Mouse (Mus musculus): ENCODE measurements around the gene Asb18. TPM values are rescaled to one million over a fixed set of nuclear protein-coding genes. Genes with fewer than 3 reads are reported as not detected.

Gene Asb18
- not detected in 2 replicates for polyA plus RNA-seq (2014; fragmentation: Nextera tagmentation; extraction: Ambion mirVana)

DNA sequence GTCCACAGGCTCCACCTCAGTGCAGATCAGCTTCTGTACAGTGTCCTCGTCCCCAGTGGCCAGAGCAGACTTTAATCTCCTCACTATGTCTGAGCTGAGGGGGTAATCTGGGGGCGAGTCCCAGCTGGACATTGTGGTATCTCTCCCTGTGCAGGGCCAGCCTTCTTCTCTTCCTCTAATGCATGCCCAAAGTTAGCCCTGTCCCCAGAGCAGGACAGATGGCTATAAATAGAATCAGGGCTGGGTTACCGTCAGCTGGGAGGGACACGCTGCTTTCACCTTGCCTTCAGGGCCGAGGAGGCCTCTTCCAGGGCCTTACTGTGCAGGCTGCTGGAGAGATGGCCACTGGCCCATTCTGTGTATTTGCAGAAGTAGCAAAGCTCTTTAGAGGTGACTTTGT lies at the start of gene Asb18:
TSS of gene Asb18 (minus strand) at position 221 of the 400 bp plus-strand sequence.
- H3K27me3 ChIP-seq (ENCODE audit: control insufficient read depth, insufficient read depth, low read length) = no peaks in the 10 kb centered on the region
- no peaks in the 10 kb centered on the region for H3K9me3 ChIP-seq (replicated peaks; ENCODE audit: control insufficient read depth, low read length)
- H3K4me1 ChIP-seq (ENCODE audit: control insufficient read depth, insufficient read depth, low read length) = no peaks in the 10 kb centered on the region
- ATAC-seq (replicated peaks; ENCODE audit: insufficient number of reproducible peaks, low FRiP score, low TSS enrichment, low read depth) (no peak), DNase-seq (ENCODE audit: low spot score) (no peak)
- no peak within 1 kb of the TSS for H3K9ac ChIP-seq (replicated peaks; ENCODE audit: low read length)
- H3K4me2 ChIP-seq (ENCODE audit: low read depth, low read length) = no peak within 1 kb of the TSS
- H3K4me3 ChIP-seq (ENCODE audit: low read depth, low read length) = no peak within 1 kb of the TSS
- no peak within 1 kb of the TSS for H3K27ac ChIP-seq (replicated peaks; ENCODE audit: low read depth, low read length)
- WGBS = 73% methylated on average over 5 of the region's 5 CpGs
- no peaks in the 10 kb centered on the region for H3K36me3 ChIP-seq (replicated peaks; ENCODE audit: control insufficient read depth, insufficient read depth, low read depth, low read length)

- H3K9me3 ChIP-seq (replicated peaks; ENCODE audit: control insufficient read depth, low read length) = no peaks in the 10 kb centered on the region
- H3K27ac ChIP-seq (replicated peaks; ENCODE audit: low read depth, low read length) = no peak overlapping the region
- ATAC-seq (replicated peaks; ENCODE audit: insufficient number of reproducible peaks, low FRiP score, low TSS enrichment, low read depth) (no peak), DNase-seq (ENCODE audit: low spot score) (peak; percentile 88)
- H3K36me3 ChIP-seq (replicated peaks; ENCODE audit: control insufficient read depth, insufficient read depth, low read depth, low read length) = no peaks in the 10 kb centered on the region
- no peak overlapping the region for H3K9ac ChIP-seq (replicated peaks; ENCODE audit: low read length)
- H3K27me3 ChIP-seq (ENCODE audit: control insufficient read depth, insufficient read depth, low read length) = no peaks in the 10 kb centered on the region
- H3K4me1 ChIP-seq (ENCODE audit: control insufficient read depth, insufficient read depth, low read length) = no peaks in the 10 kb centered on the region
- WGBS = 16% methylated on average over 7 of the region's 7 CpGs
- H3K4me3 ChIP-seq (ENCODE audit: low read depth, low read length) = no peak overlapping the region
- H3K4me2 ChIP-seq (ENCODE audit: low read depth, low read length) = no peak overlapping the region
Observed at GRCm38 (mm10) chr1:90060599-90060998, 46.1 kb upstream of the Asb18 start.

DNA sequence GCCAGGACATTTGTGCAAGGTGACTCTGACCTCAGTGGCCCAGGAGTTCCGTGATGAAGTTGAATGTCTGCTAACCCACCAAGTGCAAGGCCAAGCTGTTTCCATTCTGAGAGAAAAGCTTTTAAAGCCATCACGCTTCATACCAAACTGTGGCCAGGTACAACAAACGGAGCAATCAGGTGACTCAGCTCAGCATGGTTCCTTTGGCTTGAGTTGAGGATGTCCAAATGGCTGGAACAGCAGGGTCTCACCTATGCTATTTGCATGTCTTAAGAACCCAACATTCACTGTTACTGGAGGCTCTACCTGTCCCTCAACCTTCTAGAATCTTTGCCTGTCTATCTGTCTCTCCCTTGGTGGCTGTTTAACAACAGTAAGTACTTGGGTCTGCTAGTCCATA lies 45.6 kb upstream of the Asb18 start:
- Histone ChIP-seq H3K4me3 (ENCODE audit: low read depth, low read length) (no peak overlapping the region), H3K36me3 (replicated peaks; ENCODE audit: control insufficient read depth, insufficient read depth, low read depth, low read length) (no peaks in the 10 kb centered on the region), H3K27ac (replicated peaks; ENCODE audit: low read depth, low read length) (no peak overlapping the region), H3K9ac (replicated peaks; ENCODE audit: low read length) (no peak overlapping the region), H3K9me3 (replicated peaks; ENCODE audit: control insufficient read depth, low read length) (no peaks in the 10 kb centered on the region), H3K4me2 (ENCODE audit: low read depth, low read length) (no peak overlapping the region), H3K27me3 (ENCODE audit: control insufficient read depth, insufficient read depth, low read length) (no peaks in the 10 kb centered on the region), H3K4me1 (ENCODE audit: control insufficient read depth, insufficient read depth, low read length) (no peaks in the 10 kb centered on the region)
- WGBS = 48% methylated on average over 3 of the region's 3 CpGs
- ATAC-seq (replicated peaks; ENCODE audit: insufficient number of reproducible peaks, low FRiP score, low TSS enrichment, low read depth) (no peak), DNase-seq (ENCODE audit: low spot score) (no peak)

DNA sequence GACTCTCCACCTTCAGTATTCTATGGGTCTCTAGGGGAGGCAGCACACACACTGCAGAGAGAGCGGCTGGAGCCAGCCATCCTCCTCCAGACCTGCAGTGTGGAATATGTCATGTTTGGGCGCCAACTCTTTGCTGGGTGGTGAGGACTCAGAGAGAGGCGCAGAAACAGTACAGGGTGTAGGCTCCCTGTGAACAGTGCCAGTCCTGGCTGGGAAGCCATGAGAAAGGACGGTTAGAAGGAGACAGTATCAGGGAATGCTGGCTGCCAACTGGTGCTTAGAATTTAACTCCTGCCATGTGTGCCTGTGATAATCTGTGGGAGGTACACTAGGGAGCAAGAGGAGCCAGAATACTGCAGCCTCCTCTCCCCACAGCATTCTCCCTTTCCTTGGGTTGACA lies 40.5 kb upstream of the Asb18 start:
- Histone ChIP-seq H3K9me3 (replicated peaks; ENCODE audit: control insufficient read depth, low read length) (no peaks in the 10 kb centered on the region), H3K27me3 (ENCODE audit: control insufficient read depth, insufficient read depth, low read length) (no peaks in the 10 kb centered on the region; the same call in 1 of the 2 replicates), H3K4me3 (ENCODE audit: low read depth, low read length) (no peak overlapping the region), H3K27ac (replicated peaks; ENCODE audit: low read depth, low read length) (no peak overlapping the region), H3K36me3 (replicated peaks; ENCODE audit: control insufficient read depth, insufficient read depth, low read depth, low read length) (no peaks in the 10 kb centered on the region), H3K9ac (replicated peaks; ENCODE audit: low read length) (no peak overlapping the region), H3K4me1 (ENCODE audit: control insufficient read depth, insufficient read depth, low read length) (no peaks in the 10 kb centered on the region), H3K4me2 (ENCODE audit: low read depth, low read length) (no peak overlapping the region)
- DNase-seq (ENCODE audit: low spot score) (no peak), ATAC-seq (replicated peaks; ENCODE audit: insufficient number of reproducible peaks, low FRiP score, low TSS enrichment, low read depth) (no peak)
- WGBS = 82% methylated on average over 4 of the region's 4 CpGs

- H3K4me1 ChIP-seq (ENCODE audit: control insufficient read depth, insufficient read depth, low read length) = no peaks in the 10 kb centered on the region
- ATAC-seq (replicated peaks; ENCODE audit: insufficient number of reproducible peaks, low FRiP score, low TSS enrichment, low read depth) (no peak), DNase-seq (ENCODE audit: low spot score) (peak; percentile 81)
- H3K4me3 ChIP-seq (ENCODE audit: low read depth, low read length) = no peak overlapping the region
- H3K4me2 ChIP-seq (ENCODE audit: low read depth, low read length) = no peak overlapping the region
- no peak overlapping the region for H3K27ac ChIP-seq (replicated peaks; ENCODE audit: low read depth, low read length)
- H3K27me3 ChIP-seq (ENCODE audit: control insufficient read depth, insufficient read depth, low read length) = no peaks in the 10 kb centered on the region; the same call in 1 of the 2 replicates
- H3K9ac ChIP-seq (replicated peaks; ENCODE audit: low read length) = no peak overlapping the region
- no peaks in the 10 kb centered on the region for H3K9me3 ChIP-seq (replicated peaks; ENCODE audit: control insufficient read depth, low read length)
- WGBS = 24% methylated on average over 5 of the region's 5 CpGs
- H3K36me3 ChIP-seq (replicated peaks; ENCODE audit: control insufficient read depth, insufficient read depth, low read depth, low read length) = no peaks in the 10 kb centered on the region
Observed at GRCm38 (mm10) chr1:90051347-90051746, 36.9 kb upstream of the Asb18 start.

DNA sequence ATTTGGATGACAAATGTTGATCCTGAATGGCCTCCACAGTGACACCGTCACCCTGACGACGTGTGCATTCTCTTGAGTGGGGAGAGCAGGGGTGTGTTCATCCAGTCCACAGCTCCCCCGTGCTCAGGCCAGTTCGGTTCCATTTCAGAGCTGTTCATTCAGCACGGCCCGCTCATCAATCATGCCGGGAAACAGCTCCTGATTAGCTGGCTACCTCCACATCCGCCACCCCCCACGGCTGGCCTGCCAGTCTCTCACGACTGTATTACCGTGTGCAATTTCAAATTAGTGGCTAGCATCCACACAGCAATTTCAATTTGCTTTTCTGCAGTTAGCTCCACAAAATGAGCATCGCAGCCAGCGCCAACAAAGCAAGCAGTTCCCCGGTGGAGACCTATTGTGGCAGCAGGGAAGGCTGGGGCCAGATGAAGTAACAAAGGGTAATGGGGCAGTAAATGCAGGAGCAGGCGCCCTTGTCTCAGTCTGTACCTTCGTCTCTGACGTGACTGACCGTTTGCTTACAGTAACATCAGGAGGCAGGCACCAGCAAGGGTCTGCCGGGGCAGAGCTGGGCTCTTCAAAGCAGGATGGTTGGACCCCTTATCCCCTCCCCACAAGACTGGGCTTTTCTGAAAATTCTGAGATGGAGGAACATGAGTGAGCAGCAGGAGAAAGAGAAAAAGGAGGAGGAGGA lies 35.7 kb upstream of the Asb18 start:
- ATAC-seq (replicated peaks; ENCODE audit: insufficient number of reproducible peaks, low FRiP score, low TSS enrichment, low read depth) = no peak
- H3K27me3 ChIP-seq (ENCODE audit: control insufficient read depth, insufficient read depth, low read length) = no peaks in the 10 kb centered on the region; the same call in 1 of the 2 replicates
- no peak overlapping the region for H3K9ac ChIP-seq (replicated peaks; ENCODE audit: low read length)
- 69% methylated on average over 20 of the region's 20 CpGs for WGBS
- H3K4me2 ChIP-seq (ENCODE audit: low read depth, low read length) = no peak overlapping the region
- H3K4me1 ChIP-seq (ENCODE audit: control insufficient read depth, insufficient read depth, low read length) = no peaks in the 10 kb centered on the region
- H3K4me3 ChIP-seq (ENCODE audit: low read depth, low read length) = no peak overlapping the region
- H3K27ac ChIP-seq (replicated peaks; ENCODE audit: low read depth, low read length) = no peak overlapping the region
- no peaks in the 10 kb centered on the region for H3K36me3 ChIP-seq (replicated peaks; ENCODE audit: control insufficient read depth, insufficient read depth, low read depth, low read length)
- H3K9me3 ChIP-seq (replicated peaks; ENCODE audit: control insufficient read depth, low read length) = no peaks in the 10 kb centered on the region
- no peak for DNase-seq (ENCODE audit: low spot score)

GRCm38 (mm10) chr1:90028305-90028704 lies 13.8 kb upstream of the Asb18 start:
- no peaks in the 10 kb centered on the region for H3K4me1 ChIP-seq (ENCODE audit: control insufficient read depth, insufficient read depth, low read length)
- no peaks in the 10 kb centered on the region for H3K27me3 ChIP-seq (ENCODE audit: control insufficient read depth, insufficient read depth, low read length)
- DNase-seq (ENCODE audit: low spot score) (no peak), ATAC-seq (replicated peaks; ENCODE audit: insufficient number of reproducible peaks, low FRiP score, low TSS enrichment, low read depth) (no peak)
- no peak overlapping the region for H3K27ac ChIP-seq (replicated peaks; ENCODE audit: low read depth, low read length)
- H3K9me3 ChIP-seq (replicated peaks; ENCODE audit: control insufficient read depth, low read length) = no peaks in the 10 kb centered on the region
- H3K9ac ChIP-seq (replicated peaks; ENCODE audit: low read length) = no peak overlapping the region
- 58% methylated on average over 2 of the region's 2 CpGs for WGBS
- H3K36me3 ChIP-seq (replicated peaks; ENCODE audit: control insufficient read depth, insufficient read depth, low read depth, low read length) = no peaks in the 10 kb centered on the region
- no peak overlapping the region for H3K4me3 ChIP-seq (ENCODE audit: low read depth, low read length)
- no peak overlapping the region for H3K4me2 ChIP-seq (ENCODE audit: low read depth, low read length)

GRCm38 (mm10) chr1:90026945-90027344 lies 12.5 kb upstream of the Asb18 start:
- H3K4me2 ChIP-seq (ENCODE audit: low read depth, low read length) = no peak overlapping the region
- no peaks in the 10 kb centered on the region for H3K27me3 ChIP-seq (ENCODE audit: control insufficient read depth, insufficient read depth, low read length)
- DNase-seq (ENCODE audit: low spot score) = peak; percentile 35
- H3K27ac ChIP-seq (replicated peaks; ENCODE audit: low read depth, low read length) = no peak overlapping the region
- no peak for ATAC-seq (replicated peaks; ENCODE audit: insufficient number of reproducible peaks, low FRiP score, low TSS enrichment, low read depth)
- H3K9me3 ChIP-seq (replicated peaks; ENCODE audit: control insufficient read depth, low read length) = no peaks in the 10 kb centered on the region
- no peaks in the 10 kb centered on the region for H3K4me1 ChIP-seq (ENCODE audit: control insufficient read depth, insufficient read depth, low read length)
- 25% methylated on average over 3 of the region's 3 CpGs for WGBS
- no peaks in the 10 kb centered on the region for H3K36me3 ChIP-seq (replicated peaks; ENCODE audit: control insufficient read depth, insufficient read depth, low read depth, low read length)
- no peak overlapping the region for H3K9ac ChIP-seq (replicated peaks; ENCODE audit: low read length)
- H3K4me3 ChIP-seq (ENCODE audit: low read depth, low read length) = no peak overlapping the region

All from embryonic facial prominence, embryonic 11.5 days (tissue).